Mouse (Mus musculus) myocyte (in vitro differentiated cells): ENCODE measurements around the gene Ttc41.

Experiments
- E2F4 ChIP-seq: IDR thresholded peaks from one replicate; pipeline ENCODE4 v1.6.1; 2011; ENCODE audit warnings: mild to moderate bottlenecking, control low read depth, moderate library complexity; ENCODE audit not compliant: insufficient read depth
- MAX ChIP-seq: IDR thresholded peaks from one replicate; pipeline ENCODE4 v1.6.1; 2011; ENCODE audit warnings: low read depth, mild to moderate bottlenecking, control low read depth
- POLR2AphosphoS2 ChIP-seq: IDR thresholded peaks from one replicate; pipeline ENCODE4 v1.6.1; 2011; ENCODE audit warnings: low read depth, control low read depth; ENCODE audit not compliant: insufficient read length
- TCF3 ChIP-seq: IDR thresholded peaks from one replicate; pipeline ENCODE4 v1.6.1; 2011; ENCODE audit warnings: low read depth, control low read depth; ENCODE audit not compliant: insufficient read length

DNA sequence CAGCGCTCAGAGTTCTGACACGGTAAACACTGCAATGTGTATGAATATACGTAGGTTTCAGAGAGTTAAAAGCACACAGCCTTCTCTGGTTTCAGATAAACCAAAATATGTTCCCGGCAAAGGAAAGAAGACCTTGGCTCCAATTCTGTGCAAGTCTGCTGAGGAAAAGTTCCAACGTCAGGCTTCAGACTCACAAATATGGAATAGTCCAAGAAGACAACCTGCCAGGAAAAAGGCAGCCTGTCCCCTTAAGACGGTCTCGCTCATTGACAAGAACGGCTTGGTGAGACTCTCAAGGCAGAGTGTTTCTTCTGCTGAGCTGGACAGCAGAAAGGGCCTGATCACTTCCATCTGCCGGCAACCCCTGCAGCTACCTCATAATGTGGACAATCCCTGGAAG is 70.7 kb downstream of the Ttc41 start:
- TF ChIP-seq POLR2AphosphoS2 (no peak), E2F4 (no peak), MAX (no peak), TCF3 (no peak)
